Mouse (Mus musculus): ENCODE results near the gene Sdr9c7. TPM values are rescaled to one million over a fixed set of nuclear protein-coding genes. Genes with fewer than 3 reads are reported as not detected.
"Not testable (repeated sequence)": the region's sequence is repeated elsewhere in the genome, so short reads cannot be mapped to it uniquely, and the experiment has no call there.

The Sdr9c7 gene
- polyA plus RNA-seq, 1 experiment from 2014 or later, result not detected

- Histone ChIP-seq H3K36me3 (no peaks in the 10 kb centered on the region), H3K9me3 (no peaks in the 10 kb centered on the region), H3K27ac (replicated peaks) (no peak overlapping the region), H3K27me3 (no peaks in the 10 kb centered on the region), H3K9ac (no peak overlapping the region), H3K4me2 (no peak overlapping the region), H3K4me3 (no peak overlapping the region), H3K4me1 (replicated peaks) (no peaks in the 10 kb centered on the region)
- ATAC-seq (ENCODE audit: low FRiP score, low read depth), result no peak
- 63% methylated on average over 1 of the region's 1 CpGs for WGBS
Observed at GRCm38 (mm10) chr10:127891481-127891880, 6.8 kb upstream of the Sdr9c7 start.

- H3K4me2 ChIP-seq; H3K36me3 ChIP-seq; H3K27me3 ChIP-seq; H3K4me1 ChIP-seq (replicated peaks); H3K9ac ChIP-seq; H3K9me3 ChIP-seq; H3K27ac ChIP-seq (replicated peaks); H3K4me3 ChIP-seq; ATAC-seq (ENCODE audit: low FRiP score, low read depth): not testable (repeated sequence)
- 62% methylated on average over 5 of the region's 5 CpGs for WGBS
Observed at GRCm38 (mm10) chr10:127893163-127894022, 4.9 kb upstream of the Sdr9c7 start.

DNA sequence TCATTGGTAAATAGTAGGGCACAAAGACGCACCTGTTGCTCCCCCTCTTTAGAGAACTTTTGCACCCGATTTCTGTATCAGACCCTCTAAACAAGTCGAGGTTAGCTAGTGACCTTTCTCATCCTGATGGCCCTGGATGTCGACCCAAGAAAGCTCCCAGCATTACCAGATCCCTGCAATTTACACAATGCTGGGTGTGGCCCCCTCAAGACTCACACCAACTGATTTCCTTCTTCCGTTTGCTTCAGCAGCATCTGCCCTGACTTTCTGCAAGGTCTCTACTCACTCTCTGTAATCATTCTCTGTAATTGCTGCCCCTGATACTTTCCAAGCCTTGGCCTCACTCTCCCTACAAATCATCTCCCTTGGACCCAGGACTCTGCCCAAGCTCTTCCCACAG lies 1.6 kb upstream of the Sdr9c7 start:
- H3K36me3 ChIP-seq, result no peaks in the 10 kb centered on the region
- H3K9me3 ChIP-seq, result no peaks in the 10 kb centered on the region
- H3K27ac ChIP-seq (replicated peaks), result no peak overlapping the region
- no peaks in the 10 kb centered on the region for H3K27me3 ChIP-seq
- no peak overlapping the region for H3K9ac ChIP-seq
- WGBS, result 76% methylated on average over 5 of the region's 5 CpGs
- no peak overlapping the region for H3K4me2 ChIP-seq
- no peaks in the 10 kb centered on the region for H3K4me1 ChIP-seq (replicated peaks)
- no peak for ATAC-seq (ENCODE audit: low FRiP score, low read depth)
- no peak overlapping the region for H3K4me3 ChIP-seq

DNA sequence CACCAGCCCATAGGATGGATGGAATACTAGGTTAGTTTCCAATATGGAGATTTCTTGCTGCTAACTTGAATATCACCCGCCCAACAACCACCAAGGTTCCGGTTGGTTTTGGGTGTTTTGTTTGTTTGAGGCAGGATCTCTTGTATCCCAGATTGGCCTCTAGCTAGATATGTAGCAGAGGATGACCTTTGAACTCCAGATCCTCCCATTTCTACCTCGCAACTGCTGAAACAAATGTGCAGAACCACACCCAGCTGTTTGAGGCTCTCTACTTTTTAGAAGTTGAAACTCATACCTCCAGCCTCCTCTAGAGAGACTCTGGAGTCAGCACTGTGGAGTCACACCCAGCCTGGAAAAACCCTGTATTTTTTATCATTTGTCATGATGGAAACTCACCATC lies 812 bp upstream of the Sdr9c7 start:
- H3K4me1 ChIP-seq (replicated peaks), result no peaks in the 10 kb centered on the region
- H3K36me3 ChIP-seq, result no peaks in the 10 kb centered on the region
- no peaks in the 10 kb centered on the region for H3K9me3 ChIP-seq
- H3K27me3 ChIP-seq, result no peaks in the 10 kb centered on the region
- H3K27ac ChIP-seq (replicated peaks), result no peak overlapping the region
- H3K4me3 ChIP-seq, result no peak overlapping the region
- H3K9ac ChIP-seq, result no peak overlapping the region
- ATAC-seq (ENCODE audit: low FRiP score, low read depth), result no peak
- no peak overlapping the region for H3K4me2 ChIP-seq
- 93% methylated on average over 3 of the region's 3 CpGs for WGBS

DNA sequence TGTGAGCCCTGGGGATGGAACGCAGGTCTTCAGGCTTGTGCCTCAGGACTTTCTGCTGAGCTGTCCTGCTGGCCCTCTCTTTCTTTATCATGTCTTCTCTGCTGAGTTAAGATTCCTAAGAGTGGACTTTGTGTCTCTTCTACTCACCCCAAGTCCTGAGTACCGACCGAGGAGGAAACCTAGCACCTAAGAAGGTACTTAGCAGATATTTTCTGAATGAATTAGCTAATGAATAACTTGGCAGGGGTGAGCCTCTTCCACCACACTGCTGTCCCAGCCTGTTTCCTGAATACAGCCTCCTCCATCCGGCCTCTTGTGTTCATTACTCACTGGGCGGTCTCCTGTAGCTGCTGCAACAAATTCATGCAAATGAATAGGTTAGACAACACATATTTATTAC lies 1.5 kb downstream of the Sdr9c7 start:
- no peak overlapping the region for H3K4me3 ChIP-seq
- H3K4me1 ChIP-seq (replicated peaks), result no peaks in the 10 kb centered on the region
- H3K27ac ChIP-seq (replicated peaks), result no peak overlapping the region
- ATAC-seq (ENCODE audit: low FRiP score, low read depth), result no peak
- WGBS, result 65% methylated on average over 5 of the region's 5 CpGs
- H3K27me3 ChIP-seq, result no peaks in the 10 kb centered on the region
- no peaks in the 10 kb centered on the region for H3K9me3 ChIP-seq
- H3K4me2 ChIP-seq, result no peak overlapping the region
- H3K36me3 ChIP-seq, result no peaks in the 10 kb centered on the region
- H3K9ac ChIP-seq, result no peak overlapping the region

DNA sequence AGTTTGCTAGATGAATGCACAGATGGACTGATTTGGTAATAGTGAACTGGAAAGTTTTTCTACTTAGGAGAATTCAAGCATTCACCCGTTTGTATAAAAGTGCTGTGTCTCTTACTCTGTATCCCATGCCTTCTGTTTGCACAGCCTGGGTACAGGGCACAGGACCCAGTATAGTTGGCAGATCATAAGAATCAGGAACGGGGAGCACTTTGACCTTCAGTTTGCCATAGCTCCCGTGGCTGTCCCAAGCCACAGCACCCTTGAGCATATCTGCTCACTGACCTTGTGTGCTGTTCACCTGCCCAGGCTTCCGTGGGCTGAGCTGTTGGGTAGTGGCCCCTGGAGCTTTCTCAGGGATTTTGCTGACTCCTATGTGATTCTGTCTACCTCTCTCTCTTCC lies 3.4 kb downstream of the Sdr9c7 start:
- Histone ChIP-seq H3K4me2 (no peak overlapping the region), H3K27me3 (no peaks in the 10 kb centered on the region), H3K4me3 (no peak overlapping the region), H3K36me3 (no peaks in the 10 kb centered on the region), H3K9ac (no peak overlapping the region), H3K4me1 (replicated peaks) (no peaks in the 10 kb centered on the region), H3K9me3 (no peaks in the 10 kb centered on the region), H3K27ac (replicated peaks) (no peak overlapping the region)
- WGBS, result 74% methylated on average over 4 of the region's 4 CpGs
- ATAC-seq (ENCODE audit: low FRiP score, low read depth), result no peak

- no peak overlapping the region for H3K27ac ChIP-seq (replicated peaks)
- H3K4me1 ChIP-seq (replicated peaks), result no peaks in the 10 kb centered on the region
- no peaks in the 10 kb centered on the region for H3K27me3 ChIP-seq
- H3K9me3 ChIP-seq, result no peaks in the 10 kb centered on the region
- H3K36me3 ChIP-seq, result no peaks in the 10 kb centered on the region
- H3K4me2 ChIP-seq, result no peak overlapping the region
- H3K4me3 ChIP-seq, result no peak overlapping the region
- ATAC-seq (ENCODE audit: low FRiP score, low read depth), result no peak
- H3K9ac ChIP-seq, result no peak overlapping the region
- WGBS, result 76% methylated on average over 1 of the region's 1 CpGs
Observed at GRCm38 (mm10) chr10:127903116-127903515, 4.8 kb downstream of the Sdr9c7 start.

GRCm38 (mm10) chr10:127904718-127905446 lies 6.6 kb downstream of the Sdr9c7 start:
- Histone ChIP-seq H3K27me3 (no peaks in the 10 kb centered on the region), H3K9ac (no peak overlapping the region), H3K36me3 (no peaks in the 10 kb centered on the region), H3K4me3 (no peak overlapping the region), H3K27ac (replicated peaks) (no peak overlapping the region), H3K9me3 (no peaks in the 10 kb centered on the region), H3K4me2 (no peak overlapping the region), H3K4me1 (replicated peaks) (no peaks in the 10 kb centered on the region)
- ATAC-seq (ENCODE audit: low FRiP score, low read depth), result no peak
- WGBS, result 63% methylated on average over 7 of the region's 7 CpGs

DNA sequence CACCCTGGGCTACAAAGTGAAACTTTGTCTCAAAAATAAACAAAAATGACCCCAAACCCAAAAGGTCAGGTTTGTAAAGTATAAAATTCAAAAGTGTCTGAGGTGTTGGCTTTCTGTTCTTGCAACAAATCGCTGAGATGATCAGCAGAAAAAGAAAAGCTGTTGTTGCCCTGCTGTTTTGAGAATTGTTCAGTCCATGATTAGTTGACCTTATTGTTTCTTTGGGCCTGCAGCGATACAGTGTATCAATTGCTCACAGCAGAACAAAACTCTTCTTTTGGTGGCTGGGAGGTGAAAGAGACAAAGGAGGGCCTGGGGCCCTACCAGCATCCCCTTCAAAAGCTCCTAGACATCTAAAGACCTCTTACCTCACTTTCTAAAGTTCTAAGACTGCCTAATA lies 7.8 kb downstream of the Sdr9c7 start:
- Histone ChIP-seq H3K36me3 (no peaks in the 10 kb centered on the region), H3K27ac (replicated peaks) (no peak overlapping the region), H3K9ac (no peak overlapping the region), H3K4me1 (replicated peaks) (no peaks in the 10 kb centered on the region), H3K27me3 (no peaks in the 10 kb centered on the region), H3K4me2 (no peak overlapping the region), H3K4me3 (no peak overlapping the region), H3K9me3 (no peaks in the 10 kb centered on the region)
- no peak for ATAC-seq (ENCODE audit: low FRiP score, low read depth)
- WGBS, result 32% methylated on average over 2 of the region's 2 CpGs

- no peak for ATAC-seq (ENCODE audit: low FRiP score, low read depth)
- H3K4me3 ChIP-seq, result no peak overlapping the region
- H3K27me3 ChIP-seq, result no peaks in the 10 kb centered on the region
- no peak overlapping the region for H3K4me2 ChIP-seq
- no peaks in the 10 kb centered on the region for H3K4me1 ChIP-seq (replicated peaks)
- H3K27ac ChIP-seq (replicated peaks), result no peak overlapping the region
- H3K9me3 ChIP-seq, result no peaks in the 10 kb centered on the region
- no peak overlapping the region for H3K9ac ChIP-seq
- no peaks in the 10 kb centered on the region for H3K36me3 ChIP-seq
Observed at GRCm38 (mm10) chr10:127907386-127907951, 9.2 kb downstream of the Sdr9c7 start.

DNA sequence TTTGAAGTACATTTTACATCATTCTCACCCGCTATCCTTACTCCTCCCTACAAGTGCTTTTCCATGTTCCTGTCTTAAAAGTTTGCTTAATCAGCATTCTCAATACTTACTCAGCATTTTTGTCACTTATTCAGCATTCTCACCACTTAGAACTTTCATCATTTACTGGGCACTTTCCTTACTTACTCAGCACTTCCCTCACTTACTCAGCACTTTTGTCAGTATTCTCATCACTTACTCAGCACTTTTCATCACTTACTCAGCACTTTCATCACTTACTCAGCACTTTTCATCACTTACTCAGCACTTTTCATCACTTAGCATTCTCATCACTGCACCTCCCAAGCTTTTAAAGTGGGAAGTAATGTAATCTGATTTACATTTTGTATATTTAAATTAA lies 17.3 kb downstream of the Sdr9c7 start:
- no peak for ATAC-seq (ENCODE audit: low FRiP score, low read depth)
- no peak overlapping the region for H3K9ac ChIP-seq
- no peaks in the 10 kb centered on the region for H3K27me3 ChIP-seq
- H3K4me2 ChIP-seq, result no peak overlapping the region
- H3K4me1 ChIP-seq (replicated peaks), result no peaks in the 10 kb centered on the region
- 95% methylated on average over 1 of the region's 1 CpGs for WGBS
- no peaks in the 10 kb centered on the region for H3K36me3 ChIP-seq
- H3K27ac ChIP-seq (replicated peaks), result no peak overlapping the region
- no peak overlapping the region for H3K4me3 ChIP-seq
- no peaks in the 10 kb centered on the region for H3K9me3 ChIP-seq

GRCm38 (mm10) chr10:127917183-127917582 lies 18.9 kb downstream of the Sdr9c7 start:
- H3K9ac ChIP-seq; H3K36me3 ChIP-seq; H3K4me1 ChIP-seq (replicated peaks); ATAC-seq (ENCODE audit: low FRiP score, low read depth); H3K4me2 ChIP-seq; H3K9me3 ChIP-seq; H3K4me3 ChIP-seq; H3K27ac ChIP-seq (replicated peaks); H3K27me3 ChIP-seq: not testable (repeated sequence)
- 83% methylated on average over 3 of the region's 3 CpGs for whole genome bisulfite sequencing
